Mouse (Mus musculus) hindbrain, embryonic 10.5 days (tissue): ENCODE data around the gene Fam84b. TPM values are rescaled to one million over a fixed set of nuclear protein-coding genes. Genes with fewer than 3 reads are reported as not detected.

Experiments
- DNase-seq: peaks from one replicate; pipeline ENCODE4 v3.0.0-alpha.2; 2017; ENCODE audit warnings: low spot score
- H3K27ac ChIP-seq: fragments of 300-500 bp; sonication (generic); 2 replicates; pipeline ENCODE4 v1.5.1; 2016; ENCODE audit warnings: mild to moderate bottlenecking, moderate library complexity
- H3K27me3 ChIP-seq: fragments of 300-500 bp; sonication (generic); 2 replicates; pipeline ENCODE4 v1.6.1; 2016; ENCODE audit warnings: mild to moderate bottlenecking; ENCODE audit not compliant: poor library complexity, insufficient read depth, severe bottlenecking
- H3K36me3 ChIP-seq: fragments of 300-500 bp; sonication (generic); 2 replicates; pipeline ENCODE4 v1.6.1; 2016; ENCODE audit warnings: mild to moderate bottlenecking, moderate library complexity
- H3K4me1 ChIP-seq: fragments of 300-500 bp; sonication (generic); replicated peaks from 2 replicates; pipeline ENCODE4 v1.6.1; 2016; ENCODE audit warnings: mild to moderate bottlenecking
- H3K4me3 ChIP-seq: fragments of 300-500 bp; sonication (generic); 2 replicates; pipeline ENCODE4 v1.5.1; 2016; ENCODE audit warnings: mild to moderate bottlenecking, moderate library complexity
- H3K9me3 ChIP-seq: fragments of 300-500 bp; sonication (generic); 2 replicates; pipeline ENCODE4 v1.6.1; 2016; ENCODE audit warnings: mild to moderate bottlenecking, moderate library complexity
- WGBS: fragments of 180-500 bp; shearing (Covaris S2); methylation state at CpG from one replicate; pipeline ENCODE4 v1.1.7; 2016; 5-methylcytosine and 5-hydroxymethylcytosine counted together
- polyA plus RNA-seq: library from polyadenylated mRNA; unstranded; fragments of >200 nt; fragmentation: Nextera tagmentation; extraction: Ambion mirVana; gene quantifications from 2 replicates; pipeline ENCODE4 v1.2.1, GENCODE M21; 2016

Gene Fam84b
- polyA plus RNA-seq, result 12.2 and 16.6 TPM in 2 replicates

DNA sequence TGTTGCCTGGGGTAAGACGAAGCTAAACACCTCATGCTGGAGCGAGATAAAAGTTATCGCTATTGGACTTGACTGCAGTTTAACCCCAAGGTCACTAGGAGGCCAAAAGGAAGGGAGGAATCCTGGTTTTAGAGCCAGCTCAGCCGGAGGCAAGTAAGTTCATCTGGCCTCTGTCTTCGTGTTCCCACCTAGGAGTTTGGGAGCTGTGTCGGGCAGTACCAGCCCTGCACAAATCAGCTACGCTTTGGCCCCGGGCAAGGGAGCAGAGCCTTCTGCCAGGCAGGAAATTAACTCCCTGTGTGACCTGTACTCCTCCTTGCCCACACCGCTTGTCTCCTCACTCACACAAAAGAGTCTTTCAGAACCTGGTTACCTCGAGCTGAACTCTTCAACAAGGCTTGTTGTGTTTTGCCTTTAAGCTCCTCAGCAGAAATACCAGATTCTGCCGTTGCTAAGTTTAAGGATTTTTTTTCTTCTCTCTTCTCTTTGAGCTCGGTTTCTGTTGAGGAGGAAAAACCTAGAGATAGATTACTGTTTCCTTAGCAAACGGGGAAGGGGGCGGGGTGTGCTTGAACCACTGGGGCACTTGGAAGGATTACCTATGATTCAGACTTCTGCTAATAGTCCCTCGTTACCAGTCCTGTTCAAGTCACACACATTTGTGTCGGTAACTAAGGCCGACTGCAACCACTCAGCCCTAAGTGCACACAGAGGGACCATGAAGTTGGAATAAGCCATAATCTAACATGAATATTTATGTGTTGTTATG lies at the start of gene Fam84b:
Gene Fam84b (minus strand): TSS at position 548 of the 769 bp plus-strand sequence.
- H3K4me3 ChIP-seq, result no peak within 1 kb of the TSS
- no peaks in the 10 kb centered on the region for H3K36me3 ChIP-seq
- H3K27ac ChIP-seq, result peak within 1 kb of the TSS; percentile 18; the same call in 1 of the 2 replicates
- WGBS, result 42% methylated on average over 17 of the region's 17 CpGs
- H3K27me3 ChIP-seq, result no peaks in the 10 kb centered on the region
- peak; percentile 35 for DNase-seq
- H3K9me3 ChIP-seq, result 0 out of 2 replicates have a peak, but pooled peaks cover 4% of the 10 kb centered on the region
- H3K4me1 ChIP-seq, result peaks cover 25% of the 10 kb centered on the region

DNA sequence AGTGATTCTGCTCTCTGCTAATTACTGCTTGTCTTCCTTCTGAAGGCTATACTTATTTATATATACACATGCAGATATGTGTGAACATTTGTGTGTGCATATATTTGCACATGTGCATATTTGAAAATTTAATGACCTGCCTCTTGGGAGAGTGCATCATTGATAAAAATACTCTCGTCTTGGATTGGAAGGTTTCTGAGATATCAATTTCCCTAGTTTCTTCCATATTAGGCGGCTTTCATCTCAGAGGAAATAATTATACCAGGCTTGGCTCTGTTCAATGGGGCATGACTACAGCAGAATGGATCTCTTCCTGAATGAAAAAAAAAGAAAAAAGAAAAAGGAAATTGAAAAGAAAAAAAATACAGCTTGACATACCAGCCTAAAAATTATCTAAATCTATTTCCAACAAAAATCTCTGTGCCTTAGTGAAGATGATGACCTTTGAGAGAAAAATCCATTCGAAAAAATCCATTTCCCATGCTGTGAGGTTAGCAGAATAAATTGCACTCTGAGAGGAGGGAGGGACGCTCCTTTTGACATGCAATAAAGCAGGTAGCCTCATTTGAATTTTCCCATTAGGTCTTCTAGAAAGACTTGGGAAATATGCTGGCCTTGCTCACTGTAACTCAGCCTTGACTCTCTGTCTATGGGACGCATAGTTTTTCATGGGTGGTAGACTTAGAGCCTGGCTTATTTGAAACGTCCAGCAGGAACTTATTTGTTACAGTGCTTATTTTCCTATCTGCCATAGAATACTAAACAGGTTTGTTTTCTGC lies 44.8 kb upstream of the Fam84b start:
- Histone ChIP-seq H3K27ac (no peak overlapping the region), H3K9me3 (no peaks in the 10 kb centered on the region), H3K36me3 (no peaks in the 10 kb centered on the region), H3K4me1 (no peaks in the 10 kb centered on the region), H3K4me3 (no peak overlapping the region), H3K27me3 (no peaks in the 10 kb centered on the region)
- no peak for DNase-seq
- WGBS, result 65% methylated on average over 6 of the region's 6 CpGs

DNA sequence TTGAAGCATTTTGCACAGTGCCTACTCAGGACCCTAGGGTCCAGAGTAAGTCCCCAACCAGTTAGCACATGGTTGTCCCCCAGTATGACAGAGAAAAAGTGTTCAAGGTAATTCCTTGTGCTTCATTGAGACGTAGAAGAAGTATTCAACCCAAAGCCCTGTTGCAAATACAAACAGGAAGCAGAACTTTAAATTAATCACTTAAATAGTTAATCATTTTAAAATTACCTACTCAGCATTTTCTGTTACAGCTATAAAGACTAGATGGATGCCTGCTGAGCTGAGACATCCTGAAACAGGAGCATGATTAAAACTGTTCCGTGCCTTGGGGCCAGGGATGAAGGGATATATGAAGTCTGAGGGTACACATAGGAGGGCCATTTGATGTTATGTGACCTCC lies 42.5 kb upstream of the Fam84b start:
- Histone ChIP-seq H3K4me3 (no peak overlapping the region), H3K27me3 (no peaks in the 10 kb centered on the region), H3K36me3 (no peaks in the 10 kb centered on the region), H3K9me3 (no peaks in the 10 kb centered on the region), H3K27ac (no peak overlapping the region), H3K4me1 (no peaks in the 10 kb centered on the region)
- 90% methylated on average over 2 of the region's 2 CpGs for WGBS
- DNase-seq, result no peak

GRCm38 (mm10) chr15:60892976-60893463 lies 39.4 kb upstream of the Fam84b start:
- H3K9me3 ChIP-seq, result no peaks in the 10 kb centered on the region
- H3K4me3 ChIP-seq, result no peak overlapping the region
- H3K27me3 ChIP-seq, result no peaks in the 10 kb centered on the region
- DNase-seq, result no peak
- 70% methylated on average over 3 of the region's 3 CpGs for whole genome bisulfite sequencing
- H3K27ac ChIP-seq, result no peak overlapping the region
- no peaks in the 10 kb centered on the region for H3K36me3 ChIP-seq
- H3K4me1 ChIP-seq, result peaks cover 6% of the 10 kb centered on the region; the same call in 1 of the 2 replicates

DNA sequence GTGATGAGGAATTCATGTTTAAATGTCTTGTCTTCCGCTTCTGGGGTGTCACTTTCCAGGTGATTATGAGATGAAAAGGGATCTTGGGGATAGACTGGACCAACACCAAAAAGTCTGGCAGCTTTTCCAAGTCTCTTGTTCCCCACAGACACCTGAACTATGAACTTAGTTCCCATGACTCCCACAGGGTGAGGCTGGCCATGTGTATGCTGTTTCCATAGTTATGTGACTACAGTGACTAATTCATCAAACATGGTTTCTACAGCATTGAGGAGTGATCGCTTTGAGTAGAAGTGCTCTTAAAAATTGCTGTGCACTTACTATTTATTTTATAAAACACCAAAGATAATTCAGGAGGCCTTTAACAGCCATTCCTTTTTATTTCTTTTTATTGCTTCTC lies 35.1 kb upstream of the Fam84b start:
- H3K27ac ChIP-seq, result no peak overlapping the region
- H3K4me1 ChIP-seq, result peaks cover 6% of the 10 kb centered on the region; the same call in 1 of the 2 replicates
- no peaks in the 10 kb centered on the region for H3K9me3 ChIP-seq
- no peak for DNase-seq
- H3K27me3 ChIP-seq, result no peaks in the 10 kb centered on the region
- H3K36me3 ChIP-seq, result no peaks in the 10 kb centered on the region
- H3K4me3 ChIP-seq, result no peak overlapping the region
- 92% methylated on average over 2 of the region's 2 CpGs for WGBS

DNA sequence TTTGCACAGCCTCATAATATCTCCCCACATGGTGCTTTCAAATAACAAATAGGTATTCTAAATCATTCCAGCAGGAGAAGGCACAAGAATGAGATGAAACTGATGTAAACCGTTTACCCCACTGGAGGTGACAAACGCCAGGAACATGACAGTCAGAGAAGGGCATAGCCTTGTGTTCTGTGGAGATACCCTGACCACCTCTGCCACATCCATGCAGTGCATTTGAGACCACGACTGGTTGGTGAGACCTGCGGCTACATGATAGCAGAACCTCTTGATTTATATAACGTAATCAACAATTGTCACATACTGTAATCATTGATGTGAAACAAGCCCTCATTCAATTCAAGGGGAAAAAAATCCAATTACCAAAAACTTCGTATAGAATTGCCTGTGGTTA lies 22.1 kb upstream of the Fam84b start:
- Histone ChIP-seq H3K36me3 (no peaks in the 10 kb centered on the region), H3K27ac (no peak overlapping the region), H3K4me3 (no peak overlapping the region), H3K4me1 (no peaks in the 10 kb centered on the region), H3K27me3 (no peaks in the 10 kb centered on the region), H3K9me3 (no peaks in the 10 kb centered on the region)
- WGBS, result 90% methylated on average over 6 of the region's 6 CpGs
- no peak for DNase-seq

DNA sequence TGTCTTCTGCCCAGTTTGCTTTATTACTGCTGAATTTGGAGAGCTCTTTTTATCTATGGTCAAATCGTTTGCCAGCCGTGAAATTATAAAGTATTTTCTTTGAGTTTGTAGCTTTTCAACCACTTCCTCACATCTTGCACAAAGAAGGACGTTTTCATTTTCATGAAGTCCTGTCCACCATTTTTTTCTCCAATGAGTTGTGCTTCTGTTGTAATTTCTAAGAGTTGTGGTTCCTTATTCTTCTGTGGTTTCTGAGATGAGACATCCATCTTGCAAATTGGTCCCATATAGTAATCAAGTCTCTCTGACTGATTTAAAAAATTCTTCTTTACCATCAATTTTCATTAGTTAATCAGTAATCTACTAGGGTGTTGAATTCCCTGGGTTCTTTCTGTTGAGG lies 8.8 kb upstream of the Fam84b start:
- Histone ChIP-seq H3K36me3 (no peaks in the 10 kb centered on the region), H3K9me3 (no peaks in the 10 kb centered on the region), H3K4me3 (no peak overlapping the region), H3K27me3 (no peaks in the 10 kb centered on the region), H3K27ac (no peak overlapping the region), H3K4me1 (peaks cover 8% of the 10 kb centered on the region)
- no peak for DNase-seq
- 88% methylated on average over 3 of the region's 3 CpGs for WGBS

- Histone ChIP-seq H3K27ac (no peak overlapping the region), H3K9me3 (0 out of 2 replicates have a peak, but pooled peaks cover 4% of the 10 kb centered on the region), H3K4me1 (peaks cover 13% of the 10 kb centered on the region), H3K27me3 (no peaks in the 10 kb centered on the region), H3K4me3 (no peak overlapping the region), H3K36me3 (no peaks in the 10 kb centered on the region)
- 89% methylated on average over 1 of the region's 1 CpGs for WGBS
- DNase-seq, result no peak
Observed at GRCm38 (mm10) chr15:60855112-60855511, 1.5 kb upstream of the Fam84b start.

- no peak for DNase-seq
- Histone ChIP-seq H3K9me3 (0 out of 2 replicates have a peak, but pooled peaks cover 4% of the 10 kb centered on the region), H3K27me3 (no peaks in the 10 kb centered on the region), H3K4me1 (peaks cover 19% of the 10 kb centered on the region), H3K4me3 (no peak overlapping the region), H3K27ac (no peak overlapping the region), H3K36me3 (no peaks in the 10 kb centered on the region)
- WGBS, result 92% methylated on average over 4 of the region's 4 CpGs
Observed at GRCm38 (mm10) chr15:60854151-60854550, 573 bp upstream of the Fam84b start.

DNA sequence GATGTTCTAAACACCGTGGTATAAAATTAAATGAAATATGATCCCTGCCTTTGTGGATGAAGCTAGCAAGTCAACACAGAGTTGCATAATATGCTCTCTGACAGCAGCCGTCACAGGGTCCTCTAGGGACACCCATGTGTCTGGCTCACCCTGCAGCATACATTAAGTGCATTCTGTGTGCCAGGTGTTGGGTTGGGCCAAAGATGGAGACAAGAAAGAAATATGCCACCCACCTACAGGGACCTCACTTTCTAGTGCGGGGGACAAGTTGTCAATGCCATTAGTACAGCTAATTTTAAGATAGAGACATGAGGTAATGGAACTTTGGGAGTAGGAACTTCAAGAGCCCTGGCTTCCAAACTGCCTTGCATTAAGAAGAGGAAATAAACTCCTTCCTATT lies 4.9 kb downstream of the Fam84b start:
- Histone ChIP-seq H3K36me3 (no peaks in the 10 kb centered on the region), H3K4me1 (peaks cover 45% of the 10 kb centered on the region), H3K4me3 (no peak overlapping the region), H3K27ac (no peak overlapping the region), H3K27me3 (no peaks in the 10 kb centered on the region), H3K9me3 (no peaks in the 10 kb centered on the region)
- no peak for DNase-seq
- WGBS, result 68% methylated on average over 3 of the region's 3 CpGs

- peaks cover 40% of the 10 kb centered on the region for H3K4me1 ChIP-seq
- no peaks in the 10 kb centered on the region for H3K27me3 ChIP-seq
- peak overlapping the region; percentile 78 for H3K27ac ChIP-seq
- 24% methylated on average over 6 of the region's 6 CpGs for WGBS
- DNase-seq, result no peak
- no peak overlapping the region for H3K4me3 ChIP-seq
- no peaks in the 10 kb centered on the region for H3K36me3 ChIP-seq
- no peaks in the 10 kb centered on the region for H3K9me3 ChIP-seq
Observed at GRCm38 (mm10) chr15:60846291-60846690, 7.3 kb downstream of the Fam84b start.

DNA sequence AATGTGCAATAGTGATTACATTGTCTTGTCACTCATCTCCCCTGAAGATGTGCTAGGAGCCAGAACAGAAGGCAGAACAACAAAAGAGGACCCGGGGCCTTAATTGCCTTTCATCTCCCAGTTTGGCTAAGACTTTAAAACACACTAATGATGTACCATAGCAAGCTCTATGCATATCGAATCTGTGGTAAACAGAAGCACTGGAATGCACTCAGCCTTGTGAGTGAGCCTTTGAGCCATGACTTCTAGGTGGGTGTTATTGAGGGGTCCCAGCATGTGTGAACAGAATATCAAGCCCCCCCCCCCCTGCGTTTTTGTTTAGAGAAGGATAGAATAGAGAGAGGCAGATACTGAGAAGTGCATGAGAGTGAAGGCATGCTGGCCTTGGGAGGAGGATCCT lies 7.7 kb downstream of the Fam84b start:
- no peaks in the 10 kb centered on the region for H3K9me3 ChIP-seq
- H3K27me3 ChIP-seq, result no peaks in the 10 kb centered on the region

GRCm38 (mm10) chr15:60841785-60842184 lies 11.8 kb downstream of the Fam84b start:
- WGBS, result 55% methylated on average over 4 of the region's 4 CpGs
- H3K9me3 ChIP-seq, result no peaks in the 10 kb centered on the region
- H3K27me3 ChIP-seq, result no peaks in the 10 kb centered on the region
- H3K4me1 ChIP-seq, result peaks cover 49% of the 10 kb centered on the region
- H3K27ac ChIP-seq, result no peak overlapping the region
- H3K36me3 ChIP-seq, result no peaks in the 10 kb centered on the region
- H3K4me3 ChIP-seq, result no peak overlapping the region
- no peak for DNase-seq

More for the DNA sequence above, 7.7 kb downstream of the Fam84b start:
- Histone ChIP-seq H3K4me3 (no peak overlapping the region), H3K4me1 (peaks cover 41% of the 10 kb centered on the region), H3K36me3 (no peaks in the 10 kb centered on the region), H3K27ac (peak overlapping the region; percentile 78)
- DNase-seq, result no peak
- 10% methylated on average over 3 of the region's 3 CpGs for WGBS
